Mouse (Mus musculus) heart, adult 8-10 months (tissue): ENCODE results near the gene Olfr1393. TPM values are rescaled to one million over a fixed set of nuclear protein-coding genes. Genes with fewer than 3 reads are reported as not detected.
"Not testable (repeated sequence)": the region's sequence is repeated elsewhere in the genome, so short reads cannot be mapped to it uniquely, and the experiment has no call there.

Experiments
- DNase-seq: peaks from one replicate; pipeline ENCODE4 v3.0.0; 2022; ENCODE audit warnings: low spot score
- total RNA-seq, 4 experiments: library from RNA; stranded (reverse); gene quantifications; 2 replicates each; pipeline ENCODE4 v1.2.4; 2022

Olfr1393 gene
- total RNA-seq, 4 experiments from 2014 or later, result 0.41 to 0.50 (median 0.43) TPM

DNA sequence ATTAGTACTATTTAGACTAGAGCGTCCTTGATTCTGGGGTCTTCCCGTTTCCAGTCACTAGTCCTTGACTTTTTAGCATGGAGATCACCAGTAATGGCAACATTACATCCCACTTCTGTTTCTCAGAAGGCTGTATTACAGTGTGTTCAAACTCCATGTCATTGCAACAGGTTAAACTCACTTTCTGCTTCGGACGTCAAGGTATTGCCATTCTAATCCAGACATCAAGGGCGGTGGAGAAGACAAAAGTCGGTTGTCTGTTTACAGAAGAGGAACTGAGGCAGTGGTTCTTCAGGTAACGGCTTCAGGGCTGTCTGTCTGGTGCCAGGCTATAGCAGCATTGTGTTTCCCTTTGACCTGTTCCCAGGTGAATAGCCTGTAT, 26.7 kb upstream of the Olfr1393 start:
- no peak for DNase-seq

DNA sequence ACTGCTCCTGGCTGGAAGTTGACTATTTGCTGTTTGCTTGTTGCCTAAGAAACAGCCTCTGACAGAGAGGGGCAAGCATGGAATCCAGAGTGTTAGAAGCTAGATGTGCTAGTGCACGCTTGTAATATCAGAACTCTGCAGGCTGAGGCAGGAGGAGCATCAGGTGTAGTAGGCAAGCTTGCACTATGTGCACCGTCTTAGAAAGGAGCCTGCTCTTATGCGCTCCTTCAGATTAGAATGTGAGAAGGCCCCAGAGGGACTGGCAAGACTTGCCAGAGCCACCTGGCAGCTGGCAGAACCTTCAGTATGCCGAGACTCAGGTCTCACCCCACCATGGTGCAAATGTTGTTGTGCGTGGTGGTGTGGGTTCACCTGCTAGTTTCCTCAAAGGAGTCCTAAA, 26.1 kb upstream of the Olfr1393 start:
- DNase-seq, result no peak

DNA sequence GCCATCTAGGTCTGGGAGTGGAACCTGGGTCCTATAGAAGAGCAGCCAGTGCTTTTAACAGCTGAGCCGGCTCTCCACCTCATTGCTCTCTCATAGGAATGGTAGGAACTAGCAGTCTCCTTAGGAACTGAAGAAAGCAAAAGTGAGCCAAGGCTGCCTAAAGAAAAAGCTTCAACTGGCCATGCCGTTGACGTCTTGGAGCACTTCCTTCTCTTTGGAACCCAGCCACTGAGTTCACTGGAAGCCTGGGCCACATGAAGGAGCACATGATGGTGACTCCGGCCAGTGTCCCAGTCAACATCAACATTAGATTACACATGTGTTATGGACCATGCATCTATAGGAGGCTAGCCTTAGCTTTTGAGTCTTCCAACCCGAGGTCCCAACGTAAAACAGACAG, 25.1 kb upstream of the Olfr1393 start:
- no peak for DNase-seq

GRCm38 (mm10) chr11:49259296-49259695, 18.8 kb upstream of the Olfr1393 start:
- DNase-seq, result no peak

DNA sequence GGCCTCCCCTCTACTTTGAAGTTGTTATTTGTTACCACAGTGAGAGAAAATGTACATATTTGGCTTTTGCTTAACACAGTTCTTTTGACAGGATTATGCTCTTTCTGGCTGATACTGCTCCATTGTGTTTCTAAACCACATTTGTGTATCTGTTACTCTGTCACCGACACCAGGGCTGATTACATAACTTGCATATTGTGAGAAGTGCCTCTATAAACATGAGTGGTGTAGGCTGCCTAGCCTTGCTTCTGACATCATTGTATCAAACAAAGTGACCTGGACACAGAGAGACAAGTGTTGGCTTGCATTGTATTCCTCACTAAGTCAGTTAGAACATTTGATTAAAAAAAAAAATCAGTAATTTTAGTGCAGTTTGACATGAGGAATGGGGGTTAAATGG, 18.3 kb upstream of the Olfr1393 start:
- DNase-seq, result no peak

GRCm38 (mm10) chr11:49260598-49261312, 17.3 kb upstream of the Olfr1393 start:
- no peak for DNase-seq

DNA sequence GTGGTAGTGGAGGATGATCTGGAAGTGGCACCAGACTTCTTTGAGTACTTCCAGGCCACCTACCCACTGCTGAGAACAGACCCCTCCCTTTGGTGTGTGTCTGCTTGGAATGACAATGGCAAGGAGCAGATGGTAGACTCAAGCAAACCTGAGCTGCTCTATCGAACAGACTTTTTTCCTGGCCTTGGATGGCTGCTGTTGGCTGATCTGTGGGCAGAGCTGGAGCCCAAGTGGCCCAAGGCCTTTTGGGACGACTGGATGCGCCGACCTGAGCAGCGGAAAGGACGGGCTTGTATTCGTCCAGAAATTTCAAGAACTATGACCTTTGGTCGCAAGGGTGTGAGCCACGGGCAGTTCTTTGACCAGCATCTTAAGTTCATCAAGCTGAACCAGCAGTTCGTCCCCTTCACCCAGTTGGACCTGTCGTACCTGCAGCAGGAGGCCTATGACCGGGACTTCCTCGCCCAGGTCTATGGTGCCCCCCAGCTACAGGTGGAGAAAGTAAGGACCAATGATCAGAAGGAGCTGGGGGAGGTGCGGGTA, 16.7 kb upstream of the Olfr1393 start:
- DNase-seq, result no peak

DNA sequence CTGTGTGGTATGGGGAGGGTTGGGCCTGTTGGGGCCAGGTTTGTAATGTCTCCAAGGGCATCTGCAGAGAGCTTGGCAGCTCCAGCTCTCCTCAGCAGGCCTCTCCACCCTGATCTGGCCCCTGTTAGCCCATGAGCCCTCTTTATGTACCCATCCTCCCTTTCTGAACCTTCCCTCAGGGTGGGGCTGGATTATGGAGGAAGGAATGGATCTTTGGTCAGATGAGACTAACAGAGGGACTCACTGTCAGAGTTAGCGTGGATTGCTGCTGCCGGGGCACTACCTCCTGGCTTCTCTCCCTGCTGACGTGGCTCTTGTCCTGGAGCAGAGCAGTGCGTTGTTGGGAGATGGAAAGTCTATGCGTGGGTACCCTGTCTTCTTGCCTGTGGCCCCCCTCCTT, 15.8 kb upstream of the Olfr1393 start:
- no peak for DNase-seq

- no peak for DNase-seq
Observed at GRCm38 (mm10) chr11:49263149-49263548, 15.0 kb upstream of the Olfr1393 start.

GRCm38 (mm10) chr11:49264081-49264480, 14.0 kb upstream of the Olfr1393 start:
- DNase-seq, result no peak

- no peak for DNase-seq
Observed at GRCm38 (mm10) chr11:49264622-49265021, 13.5 kb upstream of the Olfr1393 start.

DNA sequence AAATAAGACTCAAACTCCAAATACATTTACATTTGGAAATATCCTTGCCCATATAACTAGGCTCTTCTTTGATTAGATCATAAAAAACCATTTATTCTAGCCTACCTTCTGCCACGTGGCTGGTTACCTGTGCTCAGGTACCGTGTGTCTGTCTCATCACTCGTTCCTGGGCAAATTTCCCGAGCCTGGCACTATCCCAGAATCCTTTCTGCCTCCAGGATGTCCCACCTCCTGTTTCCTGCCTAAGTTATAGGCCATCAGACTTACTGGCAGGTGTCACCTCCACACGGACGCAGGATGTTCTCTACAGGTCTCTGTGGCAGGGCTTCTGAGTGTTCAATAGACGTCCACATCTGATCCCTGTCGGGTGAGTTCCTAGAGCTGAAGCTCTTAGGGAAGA, 13.0 kb upstream of the Olfr1393 start:
- no peak for DNase-seq

- DNase-seq, result no peak
Observed at GRCm38 (mm10) chr11:49266671-49267070, 11.4 kb upstream of the Olfr1393 start.

- no peak for DNase-seq
Observed at GRCm38 (mm10) chr11:49267316-49267715, 10.8 kb upstream of the Olfr1393 start.

GRCm38 (mm10) chr11:49267970-49268579, 10.0 kb upstream of the Olfr1393 start:
- DNase-seq, result no peak

DNA sequence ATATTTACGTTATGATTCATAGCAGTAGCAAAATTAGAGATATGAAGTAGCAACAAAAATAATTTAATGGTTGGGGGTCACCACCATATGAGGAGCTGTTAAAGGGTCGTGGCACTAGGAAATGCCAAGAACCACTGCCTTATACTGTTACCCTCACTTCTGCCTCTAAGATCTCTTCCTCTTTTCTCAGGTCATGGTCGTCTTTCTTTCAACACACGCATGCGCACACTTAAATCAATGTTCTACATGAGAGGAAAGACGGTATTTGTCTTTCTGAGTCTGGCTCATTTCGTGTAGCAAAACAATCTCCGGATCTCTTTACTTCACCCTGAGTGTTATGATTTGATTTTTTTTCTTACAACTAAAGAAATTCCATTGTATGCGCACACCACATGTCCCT, 8.3 kb upstream of the Olfr1393 start:
- no peak for DNase-seq

- no peak for DNase-seq
Observed at GRCm38 (mm10) chr11:49270368-49270767, 7.7 kb upstream of the Olfr1393 start.

DNA sequence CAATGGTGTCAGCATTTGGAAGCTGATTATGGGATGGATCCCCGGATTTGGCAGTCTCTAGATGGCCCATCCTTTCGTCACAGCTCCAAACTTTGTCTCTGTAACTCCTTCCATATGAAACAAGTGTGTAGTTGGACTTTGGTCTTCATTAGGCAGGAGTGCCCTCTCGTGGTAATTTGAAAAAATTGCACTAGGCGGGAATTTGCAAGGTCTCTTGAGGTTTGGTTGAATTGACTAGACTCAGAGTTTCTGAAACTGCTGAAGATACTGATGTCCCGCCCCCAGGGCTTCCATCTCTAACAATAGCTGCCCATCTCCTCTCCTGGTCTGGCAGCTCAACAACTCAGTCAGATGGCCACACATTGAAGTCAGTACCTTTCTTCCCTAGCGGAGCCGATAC, 6.8 kb upstream of the Olfr1393 start:
- DNase-seq, result peak; percentile 66

DNA sequence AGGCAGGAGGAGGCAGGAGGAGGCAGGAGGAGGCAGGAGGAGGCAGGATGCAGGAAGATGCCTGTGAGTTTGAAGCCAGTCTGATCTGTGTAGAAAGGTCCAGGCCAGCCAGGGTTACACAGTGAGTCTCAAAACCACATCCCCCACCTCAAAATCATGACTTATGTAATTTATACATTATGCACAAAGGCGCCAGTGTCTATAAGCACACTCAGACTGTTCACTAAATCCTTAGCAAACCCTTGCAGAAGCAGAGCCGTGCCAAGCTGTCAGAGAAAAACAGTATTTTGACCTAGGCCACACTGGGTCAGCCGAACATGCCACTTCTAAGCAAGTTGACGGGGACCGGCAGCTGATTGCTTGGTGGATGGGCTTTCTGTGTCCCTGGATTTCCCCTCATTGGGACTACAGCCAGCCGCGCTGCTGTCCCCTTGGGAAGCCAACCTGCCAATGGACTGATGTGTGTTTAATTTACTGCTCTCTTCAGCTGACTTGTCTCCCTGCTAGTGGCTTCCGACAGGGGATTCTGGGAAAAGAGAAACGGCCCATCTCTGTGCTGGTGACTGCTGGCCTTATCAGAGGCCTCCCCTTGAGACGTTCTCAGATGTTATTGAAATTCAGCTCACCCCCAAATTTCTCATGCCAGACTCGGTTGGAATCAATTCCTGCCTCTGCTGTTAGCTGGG, 4.1 kb upstream of the Olfr1393 start:
- no peak for DNase-seq

GRCm38 (mm10) chr11:49284982-49285381, 6.9 kb downstream of the Olfr1393 start, which contains the start of gene Olfr1392:
TSS of gene Olfr1392 (plus strand) at chr11:49285282.
- DNase-seq, result not testable (repeated sequence)

DNA sequence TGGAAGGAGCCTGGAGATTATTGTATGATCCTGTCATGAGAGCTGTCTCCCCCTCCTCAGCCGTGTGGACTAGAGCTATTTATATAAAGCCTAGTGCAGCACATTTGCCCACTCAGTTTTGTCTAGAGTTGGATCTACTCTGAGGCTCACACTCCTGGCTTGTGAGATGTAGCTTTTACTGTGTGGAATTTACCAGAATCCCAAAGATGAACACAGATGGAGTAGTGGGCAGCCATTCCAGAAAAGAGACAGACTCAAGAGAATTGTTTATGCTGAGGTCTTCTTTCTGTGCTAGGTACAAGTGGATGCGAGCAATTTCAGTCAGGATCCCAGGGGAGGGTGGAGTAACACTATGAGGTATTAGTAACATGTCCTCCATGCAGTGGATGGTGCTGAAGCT, 9.1 kb downstream of the Olfr1393 start:
- DNase-seq, result no peak

- DNase-seq, result no peak
Observed at GRCm38 (mm10) chr11:49292777-49293176, 14.7 kb downstream of the Olfr1393 start.

DNA sequence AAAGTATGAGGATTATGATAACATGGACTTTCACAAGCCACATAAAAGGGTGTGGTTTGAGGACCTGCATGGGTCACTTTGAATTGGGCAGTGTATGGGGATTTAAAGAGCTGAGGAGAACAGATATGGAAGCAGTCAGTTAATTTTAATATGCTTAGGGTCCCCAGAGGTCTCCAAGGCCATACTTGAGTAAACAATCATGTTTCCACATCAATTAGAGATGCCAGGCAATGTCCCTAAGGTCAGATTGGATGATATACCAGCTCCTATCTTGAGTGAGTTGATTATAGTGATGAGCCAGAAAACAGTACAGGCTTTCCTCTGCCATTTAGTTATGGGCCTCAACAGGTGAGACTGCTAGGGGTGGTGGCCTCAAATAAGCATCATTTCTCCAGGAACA, 26.3 kb downstream of the Olfr1393 start, which contains the start of gene Olfr10:
TSS of gene Olfr10 (plus strand) at position 301 of the 400 bp plus-strand sequence.
- no peak for DNase-seq
